Mouse (Mus musculus) B cell, adult (primary cell): Measurements from ENCODE around the gene Matn3. TPM values are rescaled to one million over a fixed set of nuclear protein-coding genes. Genes with fewer than 3 reads are reported as not detected.

Experiments
- total RNA-seq: library from RNA; stranded (reverse); gene quantifications from 4 replicates; pipeline ENCODE4 v1.2.4, GENCODE M21; 2023; ENCODE audit not compliant: inconsistent age

Gene Matn3
- total RNA-seq, result not detected in 4 replicates

GRCm38 (mm10) chr12:8947714-8948464 is at the start of gene Matn3:
Gene Matn3 (plus strand): TSS chr12:8947929.

GRCm38 (mm10) chr12:8921394-8922368 is 26.0 kb upstream of the Matn3 start, which contains the start of gene Laptm4a:
Gene Laptm4a (plus strand): TSS chr12:8921664.

GRCm38 (mm10) chr12:8973820-8974465 is 26.2 kb downstream of the Matn3 start, which contains the start of gene Wdr35:
Gene Wdr35 (plus strand): TSS chr12:8973892.

Other genes starting within 250 kb of the Matn3 start
- 15.1 to 23.6 TPM (median 17.1 TPM) in 4 replicates for gene Sdc1, start 176.6 kb upstream of the Matn3 start, total RNA-seq
- gene Laptm4a, start 26.3 kb upstream of the Matn3 start, total RNA-seq, result 94.7 to 103 TPM (median 98.6 TPM) in 4 replicates
- gene Wdr35, start 26.0 kb downstream of the Matn3 start, total RNA-seq, result 1.5 to 2.7 TPM (median 2.4 TPM) in 4 replicates
- gene Ttc32, start 82.1 kb downstream of the Matn3 start, total RNA-seq, result 16.9 to 19.3 TPM (median 17.8 TPM) in 4 replicates